Mouse (Mus musculus) testis, adult 2 months (tissue): Measurements from ENCODE around the gene Cacng5.

Source experiments
- CTCF ChIP-seq: fragments of 200-500 bp; IDR thresholded peaks from 2 replicates; pipeline ENCODE4 v1.5.1; 2012; ENCODE audit warnings: low read depth, mild to moderate bottlenecking, inconsistent platforms, low read length, moderate library complexity; ENCODE audit not compliant: control insufficient read depth, insufficient read depth, insufficient replicate concordance
- POLR2A ChIP-seq: fragments of 200-500 bp; IDR thresholded peaks from 2 replicates; pipeline ENCODE4 v1.6.1; 2012; ENCODE audit warnings: low read depth, mild to moderate bottlenecking, inconsistent platforms, low read length, moderate library complexity; ENCODE audit not compliant: control insufficient read depth

DNA sequence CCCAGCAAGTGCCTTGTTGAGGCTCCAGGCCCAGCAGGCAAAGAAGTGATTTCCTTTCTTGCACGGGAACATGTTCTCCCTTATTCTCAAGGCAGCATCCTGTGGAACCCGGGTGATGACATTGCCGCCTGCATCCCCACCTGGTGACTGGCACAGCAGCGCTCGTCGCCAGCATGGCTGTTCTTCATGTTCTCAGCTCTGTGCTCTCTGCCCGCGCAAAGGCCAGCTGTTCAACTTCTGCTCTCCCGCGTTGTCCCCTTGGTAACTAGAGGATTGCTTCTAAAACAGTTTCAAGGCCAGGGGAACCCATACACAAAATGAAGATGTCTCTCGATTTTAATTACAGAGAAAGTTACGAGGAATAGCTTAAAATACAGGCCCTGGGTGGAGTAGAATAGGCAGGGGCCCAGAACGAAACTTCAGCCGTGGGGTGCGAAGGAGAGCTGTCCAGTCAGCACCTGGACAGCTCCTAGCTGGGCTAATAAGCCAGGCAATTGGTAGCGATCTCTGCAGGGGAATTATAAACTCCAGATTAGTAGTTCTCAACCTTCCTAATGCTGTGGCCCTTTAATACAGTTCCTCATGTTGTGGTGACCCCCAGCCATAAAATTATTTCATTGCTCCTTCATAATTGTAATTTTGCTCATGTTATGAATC is 5.1 kb upstream of the Cacng5 start:
- TF ChIP-seq POLR2A (no peak), CTCF (no peak)
